Mouse (Mus musculus) kidney, adult 2 months (tissue): ENCODE results near the gene Gm11127.
"Not testable (repeated sequence)": the region's sequence is repeated elsewhere in the genome, so short reads cannot be mapped to it uniquely, and the experiment has no call there.

Source experiments
- CTCF ChIP-seq: fragments of 200-500 bp; conservative IDR thresholded peaks from 2 replicates; pipeline ENCODE4 v1.5.1; 2011; ENCODE audit warnings: low read depth, mild to moderate bottlenecking, control low read depth, low read length, moderate library complexity, mixed read lengths; ENCODE audit not compliant: insufficient read depth, insufficient read length
- POLR2A ChIP-seq: fragments of 200-500 bp; IDR thresholded peaks from one replicate; pipeline ENCODE4 v1.6.1; 2011; ENCODE audit warnings: low read depth, low read length, control low read depth

DNA sequence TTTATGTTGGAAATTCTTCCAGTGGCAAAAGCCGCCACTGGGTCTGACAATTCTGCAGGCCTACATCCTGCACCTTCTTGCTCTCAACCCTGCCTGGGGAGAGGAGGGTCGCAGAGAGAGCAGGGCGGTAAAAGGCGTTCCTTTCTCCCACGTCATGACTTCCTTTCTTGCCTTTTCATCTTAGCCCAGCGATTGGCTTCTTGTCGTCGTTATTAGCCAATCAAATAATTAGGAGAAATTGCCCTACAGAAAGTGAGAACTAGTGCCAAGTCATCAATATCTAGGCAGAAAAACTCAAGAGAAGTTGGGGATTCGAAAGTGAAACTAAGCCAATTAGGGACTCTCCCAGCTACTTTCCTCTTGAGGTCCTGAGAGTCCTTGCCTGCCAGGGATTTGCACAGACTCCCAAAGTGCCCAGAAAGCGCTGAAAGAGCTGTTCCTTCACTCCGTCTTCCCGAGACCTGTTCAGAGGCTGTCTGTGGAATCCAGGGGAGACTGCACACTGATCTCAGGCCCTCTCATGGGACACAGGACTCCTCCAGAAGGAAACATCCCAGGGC is 15.5 kb downstream of the Gm11127 start, which contains the start of the genes H2-T22 and Gm6034:
- not testable (repeated sequence) for TF ChIP-seq CTCF
- peak; percentile 58 for TF ChIP-seq POLR2A
